Mouse (Mus musculus) heart, embryonic 11.5 days (tissue): ENCODE measurements at regions not wholly inside any gene's neighbourhood (a gene's known extent, or its start where the extent isn't known, plus 50 kb on each side); places are given as distances from the start of the nearest gene placed in this dataset.

Source experiments
- ATAC-seq: fragments of 200-750 bp; cut with Nextera tagmentation; replicated peaks from 2 replicates; pipeline ENCODE4 v1.8.0; 2017; ENCODE audit warnings: moderate library complexity; ENCODE audit not compliant: insufficient number of reproducible peaks, low FRiP score, low TSS enrichment
- H3K27ac ChIP-seq: fragments of 300-500 bp; sonication (generic); 2 replicates; pipeline ENCODE4 v1.5.1; 2014; ENCODE audit warnings: mild to moderate bottlenecking, low read depth, low read length
- H3K27me3 ChIP-seq: fragments of 300-500 bp; sonication (generic); 2 replicates; pipeline ENCODE4 v1.6.1; 2014; ENCODE audit warnings: mild to moderate bottlenecking, low read length, mixed read lengths; ENCODE audit not compliant: control insufficient read depth, insufficient read depth
- H3K36me3 ChIP-seq: fragments of 300-500 bp; sonication (generic); 2 replicates; pipeline ENCODE4 v1.6.1; 2014; ENCODE audit warnings: mild to moderate bottlenecking, low read length, moderate library complexity, mixed read lengths; ENCODE audit not compliant: control insufficient read depth, insufficient read depth
- H3K4me1 ChIP-seq: fragments of 300-500 bp; sonication (generic); 2 replicates; pipeline ENCODE4 v1.6.1; 2014; ENCODE audit warnings: low read length; ENCODE audit not compliant: control insufficient read depth, insufficient read depth
- H3K4me2 ChIP-seq: fragments of 300-500 bp; sonication (generic); 2 replicates; pipeline ENCODE4 v1.6.1; 2014; ENCODE audit warnings: mild to moderate bottlenecking, moderate library complexity
- H3K4me3 ChIP-seq: fragments of 300-500 bp; sonication (generic); 2 replicates; pipeline ENCODE4 v1.5.1; 2014; ENCODE audit warnings: low read depth, low read length
- H3K9ac ChIP-seq: fragments of 300-500 bp; sonication (generic); 2 replicates; pipeline ENCODE4 v1.6.1; 2014; ENCODE audit warnings: mild to moderate bottlenecking, low read depth, low read length, moderate library complexity
- H3K9me3 ChIP-seq: fragments of 300-500 bp; sonication (generic); replicated peaks from 2 replicates; pipeline ENCODE4 v1.6.1; 2016; ENCODE audit warnings: low read length; ENCODE audit not compliant: control insufficient read depth
- WGBS: fragments of 180-500 bp; shearing (Covaris S2); extraction: QIAGEN DNeasy Blood & Tissue Kit; methylation state at CpG from one replicate; pipeline ENCODE4 v1.1.7; 2014; ENCODE audit not compliant: insufficient replicate concordance; 5-methylcytosine and 5-hydroxymethylcytosine counted together

- WGBS: 89% methylated on average over 8 of the region's 8 CpGs
- H3K4me2 ChIP-seq: no peak overlapping the region
- no peaks in the 10 kb centered on the region for H3K27me3 ChIP-seq
- no peaks in the 10 kb centered on the region for H3K4me1 ChIP-seq
- H3K36me3 ChIP-seq: no peaks in the 10 kb centered on the region
- H3K9ac ChIP-seq: no peak overlapping the region
- ATAC-seq: no peak
- H3K9me3 ChIP-seq: no peaks in the 10 kb centered on the region
- H3K4me3 ChIP-seq: no peak overlapping the region
- H3K27ac ChIP-seq: no peak overlapping the region
Observed at GRCm38 (mm10) chr3:149157381-149157780, 167.0 kb upstream of the Adgrl2 start.

- no peak for ATAC-seq
- WGBS: 60% methylated on average over 4 of the region's 4 CpGs
- Histone ChIP-seq H3K9ac (no peak overlapping the region), H3K27ac (no peak overlapping the region), H3K4me2 (no peak overlapping the region), H3K9me3 (no peaks in the 10 kb centered on the region), H3K27me3 (no peaks in the 10 kb centered on the region), H3K36me3 (no peaks in the 10 kb centered on the region), H3K4me3 (no peak overlapping the region), H3K4me1 (0 out of 2 replicates have a peak, but pooled peaks cover 4% of the 10 kb centered on the region)
Observed at GRCm38 (mm10) chr3:149152312-149152711, 162.0 kb upstream of the Adgrl2 start.

- no peaks in the 10 kb centered on the region for H3K27me3 ChIP-seq
- no peak overlapping the region for H3K4me2 ChIP-seq
- no peaks in the 10 kb centered on the region for H3K9me3 ChIP-seq
- no peak; the same call in 1 of the 2 replicates for ATAC-seq
- no peak overlapping the region for H3K27ac ChIP-seq
- WGBS: 36% methylated on average over 3 of the region's 3 CpGs
- no peak overlapping the region for H3K9ac ChIP-seq
- no peaks in the 10 kb centered on the region for H3K36me3 ChIP-seq
- 0 out of 2 replicates have a peak, but pooled peaks cover 4% of the 10 kb centered on the region for H3K4me1 ChIP-seq
- no peak overlapping the region for H3K4me3 ChIP-seq
Observed at GRCm38 (mm10) chr3:149150796-149151195, 160.4 kb upstream of the Adgrl2 start.

- H3K27me3 ChIP-seq: no peaks in the 10 kb centered on the region
- H3K9ac ChIP-seq: no peak overlapping the region
- no peak for ATAC-seq
- no peaks in the 10 kb centered on the region for H3K9me3 ChIP-seq
- no peak overlapping the region for H3K4me3 ChIP-seq
- no peaks in the 10 kb centered on the region for H3K36me3 ChIP-seq
- H3K4me1 ChIP-seq: 0 out of 2 replicates have a peak, but pooled peaks cover 4% of the 10 kb centered on the region
- no peak overlapping the region for H3K4me2 ChIP-seq
- H3K27ac ChIP-seq: no peak overlapping the region
- WGBS: 71% methylated on average over 8 of the region's 8 CpGs
Observed at GRCm38 (mm10) chr3:149148608-149149007, 158.3 kb upstream of the Adgrl2 start.

GRCm38 (mm10) chr3:149147916-149148315 is 157.6 kb upstream of the Adgrl2 start:
- no peaks in the 10 kb centered on the region for H3K9me3 ChIP-seq
- H3K27ac ChIP-seq: no peak overlapping the region
- H3K36me3 ChIP-seq: no peaks in the 10 kb centered on the region
- no peak overlapping the region for H3K9ac ChIP-seq
- 90% methylated on average over 6 of the region's 6 CpGs for WGBS
- H3K27me3 ChIP-seq: no peaks in the 10 kb centered on the region
- H3K4me2 ChIP-seq: no peak overlapping the region
- H3K4me1 ChIP-seq: 0 out of 2 replicates have a peak, but pooled peaks cover 4% of the 10 kb centered on the region
- no peak overlapping the region for H3K4me3 ChIP-seq
- no peak for ATAC-seq

GRCm38 (mm10) chr3:149146673-149147072 is 156.3 kb upstream of the Adgrl2 start:
- Histone ChIP-seq H3K27ac (no peak overlapping the region), H3K4me1 (no peaks in the 10 kb centered on the region), H3K4me3 (no peak overlapping the region), H3K9me3 (no peaks in the 10 kb centered on the region), H3K27me3 (no peaks in the 10 kb centered on the region), H3K9ac (no peak overlapping the region), H3K4me2 (no peak overlapping the region), H3K36me3 (no peaks in the 10 kb centered on the region)
- WGBS: 60% methylated on average over 9 of the region's 9 CpGs
- ATAC-seq: no peak

- Histone ChIP-seq H3K9ac (no peak overlapping the region), H3K4me2 (no peak overlapping the region), H3K9me3 (no peaks in the 10 kb centered on the region), H3K27ac (no peak overlapping the region), H3K4me3 (no peak overlapping the region), H3K27me3 (no peaks in the 10 kb centered on the region), H3K36me3 (no peaks in the 10 kb centered on the region), H3K4me1 (peaks cover 3% of the 10 kb centered on the region; the same call in 1 of the 2 replicates)
- ATAC-seq: no peak
- 90% methylated on average over 3 of the region's 3 CpGs for WGBS
Observed at GRCm38 (mm10) chr3:149140461-149140860, 150.1 kb upstream of the Adgrl2 start.

- Histone ChIP-seq H3K27me3 (no peaks in the 10 kb centered on the region), H3K4me2 (no peak overlapping the region), H3K27ac (no peak overlapping the region), H3K4me1 (no peaks in the 10 kb centered on the region), H3K36me3 (no peaks in the 10 kb centered on the region), H3K9me3 (no peaks in the 10 kb centered on the region), H3K4me3 (no peak overlapping the region), H3K9ac (no peak overlapping the region)
- ATAC-seq: no peak
- WGBS: 81% methylated on average over 9 of the region's 9 CpGs
Observed at GRCm38 (mm10) chr3:149134028-149134938, 143.9 kb upstream of the Adgrl2 start.

- H3K4me1 ChIP-seq: peaks cover 16% of the 10 kb centered on the region; the same call in 1 of the 2 replicates
- H3K27me3 ChIP-seq: no peaks in the 10 kb centered on the region
- no peaks in the 10 kb centered on the region for H3K36me3 ChIP-seq
- H3K27ac ChIP-seq: no peak overlapping the region
- H3K9me3 ChIP-seq: no peaks in the 10 kb centered on the region
- no peak overlapping the region for H3K4me2 ChIP-seq
- H3K9ac ChIP-seq: no peak overlapping the region
- ATAC-seq: no peak
- 86% methylated on average over 5 of the region's 5 CpGs for WGBS
- H3K4me3 ChIP-seq: no peak overlapping the region
Observed at GRCm38 (mm10) chr3:149118806-149119205, 128.5 kb upstream of the Adgrl2 start.
